Mouse (Mus musculus) midbrain, embryonic 10.5 days (tissue): Measurements from ENCODE around the gene Grwd1. TPM values are rescaled to one million over a fixed set of nuclear protein-coding genes. Genes with fewer than 3 reads are reported as not detected.

Source experiments
- DNase-seq: peaks from one replicate; pipeline ENCODE4 v3.0.0-alpha.2; 2017; ENCODE audit warnings: low spot score
- H3K27ac ChIP-seq: fragments of 300-500 bp; sonication (generic); replicated peaks from 2 replicates; pipeline ENCODE4 v1.5.1; 2016; ENCODE audit warnings: mild to moderate bottlenecking
- H3K27me3 ChIP-seq: fragments of 300-500 bp; sonication (generic); 2 replicates; pipeline ENCODE4 v1.6.1; 2016; ENCODE audit warnings: low read depth, mild to moderate bottlenecking; ENCODE audit not compliant: poor library complexity, severe bottlenecking
- H3K36me3 ChIP-seq: fragments of 300-500 bp; sonication (generic); 2 replicates; pipeline ENCODE4 v1.6.1; 2016; ENCODE audit warnings: mild to moderate bottlenecking, moderate library complexity
- H3K4me1 ChIP-seq: fragments of 300-500 bp; sonication (generic); 2 replicates; pipeline ENCODE4 v1.6.1; 2016
- H3K4me3 ChIP-seq: fragments of 300-500 bp; sonication (generic); 2 replicates; pipeline ENCODE4 v1.5.1; 2016; ENCODE audit warnings: mild to moderate bottlenecking, moderate library complexity
- H3K9me3 ChIP-seq: fragments of 300-500 bp; sonication (generic); replicated peaks from 2 replicates; pipeline ENCODE4 v1.6.1; 2016; ENCODE audit warnings: mild to moderate bottlenecking
- WGBS: fragments of 180-500 bp; shearing (Covaris S2); methylation state at CpG from one replicate; pipeline ENCODE4 v1.1.7; 2016; 5-methylcytosine and 5-hydroxymethylcytosine counted together
- polyA plus RNA-seq: library from polyadenylated mRNA; unstranded; fragments of >200 nt; fragmentation: Nextera tagmentation; extraction: Ambion mirVana; gene quantifications from 2 replicates; pipeline ENCODE4 v1.2.1, GENCODE M21; 2016

Gene Grwd1
- polyA plus RNA-seq, 1 experiment from 2014 or later = 119 TPM

DNA sequence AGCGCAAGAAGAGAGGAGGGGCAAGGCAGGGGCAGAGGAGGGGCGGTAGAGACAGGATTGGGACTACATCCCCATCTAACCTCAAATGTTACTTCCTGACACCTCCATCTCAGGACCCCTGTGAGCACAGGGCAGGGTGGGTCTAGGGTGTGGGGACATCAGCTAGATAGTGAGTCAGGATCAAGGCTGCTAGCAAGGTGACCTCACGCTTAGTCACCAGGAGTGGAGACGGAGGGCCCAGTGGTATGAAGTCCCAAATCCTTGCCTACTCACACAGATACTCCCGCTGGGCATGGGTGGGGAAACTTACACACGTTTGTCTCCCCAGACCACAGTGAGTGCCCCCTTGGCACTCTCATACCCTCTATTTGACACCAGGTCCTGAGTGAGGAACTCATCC is 28.2 kb downstream of the Grwd1 start:
- Histone ChIP-seq H3K27me3 (peaks cover 36% of the 10 kb centered on the region), H3K36me3 (peaks cover 40% of the 10 kb centered on the region), H3K27ac (no peak overlapping the region), H3K4me1 (peaks cover 39% of the 10 kb centered on the region), H3K4me3 (no peak overlapping the region), H3K9me3 (no peaks in the 10 kb centered on the region)
- DNase-seq = no peak
- WGBS = 89% methylated on average over 6 of the region's 6 CpGs

DNA sequence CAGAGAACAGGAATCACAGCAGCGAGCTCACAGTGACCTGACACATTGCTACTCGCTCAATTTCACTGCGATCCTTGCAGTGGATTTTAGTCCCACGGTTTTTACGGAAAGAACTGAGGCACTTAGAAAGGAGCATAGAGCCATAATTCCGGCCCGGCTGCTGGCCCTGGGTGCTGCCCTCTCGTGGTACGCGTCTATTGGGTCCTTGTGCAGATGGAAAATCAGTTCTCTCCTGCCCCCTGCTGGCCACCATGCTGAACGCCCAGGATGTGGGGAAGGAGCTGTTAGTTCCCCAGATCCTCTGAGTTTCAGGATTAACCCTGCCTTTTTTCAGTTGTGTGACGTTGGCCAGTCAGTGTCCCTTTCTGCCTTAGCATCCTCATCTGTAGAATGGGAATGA is 29.4 kb downstream of the Grwd1 start:
- peak; percentile 91 for DNase-seq
- peaks cover 40% of the 10 kb centered on the region for H3K4me1 ChIP-seq
- peak overlapping the region; percentile 20; the same call in 1 of the 2 replicates for H3K4me3 ChIP-seq
- 6% methylated on average over 12 of the region's 12 CpGs for WGBS
- H3K9me3 ChIP-seq = no peaks in the 10 kb centered on the region
- peaks cover 32% of the 10 kb centered on the region for H3K36me3 ChIP-seq
- H3K27ac ChIP-seq = no peak overlapping the region
- H3K27me3 ChIP-seq = peaks cover 48% of the 10 kb centered on the region

DNA sequence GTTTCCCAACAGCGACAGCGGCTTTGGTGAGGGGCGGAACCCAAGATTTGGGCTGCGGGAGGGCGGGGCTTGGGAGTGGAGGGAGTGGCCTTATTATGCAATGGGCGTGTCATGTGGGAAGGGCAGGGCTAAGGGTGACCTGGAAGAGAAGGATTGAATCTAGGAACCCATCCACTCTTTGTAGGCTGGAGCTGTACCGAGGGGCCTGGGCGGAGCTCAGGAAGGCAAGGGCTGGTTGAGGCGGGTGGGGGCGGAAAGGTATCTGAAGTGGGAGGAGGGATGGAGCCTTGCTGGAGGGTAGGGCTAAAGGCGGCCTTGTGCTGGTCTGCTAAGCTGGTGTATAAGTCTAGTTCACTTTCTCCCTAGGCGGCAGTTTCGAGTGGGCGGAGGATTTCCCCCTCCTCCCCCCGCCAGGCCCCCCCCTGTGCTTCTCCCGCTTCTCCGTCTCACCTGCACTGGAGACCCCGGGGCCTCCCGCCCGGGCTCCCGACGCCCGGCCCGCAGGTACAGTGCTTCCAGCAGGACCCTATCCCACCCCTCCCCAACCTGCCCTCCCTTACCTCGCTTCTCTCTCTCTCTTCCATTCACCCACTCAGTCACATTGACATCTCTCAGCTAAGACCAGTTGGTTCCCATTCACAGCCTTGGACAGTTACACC is 30.1 kb downstream of the Grwd1 start:
- WGBS = 13% methylated on average over 25 of the region's 25 CpGs

DNA sequence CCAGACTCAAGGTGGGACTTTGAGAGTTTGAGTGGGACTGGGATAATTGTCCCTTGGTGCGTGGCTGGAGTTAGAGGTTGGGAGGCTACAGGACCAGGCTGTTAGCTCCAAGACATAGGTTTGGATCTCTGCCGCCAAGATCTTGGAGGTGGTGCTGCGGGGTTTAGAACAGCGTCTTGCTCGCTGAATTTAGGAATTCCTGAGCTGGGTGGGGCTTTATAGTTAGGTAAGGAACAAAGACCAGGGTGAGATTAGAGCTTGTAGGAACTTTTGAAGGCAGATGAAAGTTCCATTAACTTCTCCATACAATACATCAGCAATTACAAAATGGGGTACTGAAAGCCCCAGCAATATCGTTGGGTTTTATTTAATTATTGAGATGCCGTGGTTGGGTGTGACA is 30.7 kb downstream of the Grwd1 start:
- no peak overlapping the region for H3K27ac ChIP-seq
- peaks cover 62% of the 10 kb centered on the region for H3K27me3 ChIP-seq
- H3K36me3 ChIP-seq = peaks cover 43% of the 10 kb centered on the region
- no peaks in the 10 kb centered on the region for H3K9me3 ChIP-seq
- DNase-seq = no peak
- H3K4me3 ChIP-seq = peak overlapping the region; percentile 32
- H3K4me1 ChIP-seq = peaks cover 37% of the 10 kb centered on the region
- WGBS = 44% methylated on average over 7 of the region's 7 CpGs

More for the DNA sequence above, 30.1 kb downstream of the Grwd1 start:
- H3K27me3 ChIP-seq = peaks cover 55% of the 10 kb centered on the region
- H3K27ac ChIP-seq = no peak overlapping the region
- DNase-seq = peak; percentile 56
- peaks cover 37% of the 10 kb centered on the region for H3K4me1 ChIP-seq
- H3K36me3 ChIP-seq = peaks cover 36% of the 10 kb centered on the region
- peak overlapping the region; percentile 32 for H3K4me3 ChIP-seq
- H3K9me3 ChIP-seq = no peaks in the 10 kb centered on the region

DNA sequence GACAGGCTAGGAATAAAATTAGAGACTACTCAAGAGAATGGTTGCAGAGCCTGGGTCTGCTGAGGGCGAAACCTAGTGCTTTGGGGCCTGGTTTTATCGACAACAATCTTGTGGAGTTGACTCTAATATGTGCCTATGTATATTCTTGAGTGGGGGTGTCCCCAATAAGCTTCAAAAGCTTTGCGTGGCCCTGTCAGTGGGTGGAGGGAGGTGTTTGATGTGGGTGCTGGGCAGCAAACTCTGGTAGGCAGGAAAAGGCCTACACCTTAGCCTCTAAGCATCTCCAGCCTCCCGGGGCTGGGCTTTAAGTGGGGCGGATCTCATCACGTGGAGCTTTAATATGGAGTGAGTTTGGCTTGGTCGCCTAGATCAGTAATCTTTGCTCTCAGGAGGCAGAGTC is 31.8 kb downstream of the Grwd1 start:
- Histone ChIP-seq H3K4me3 (peak overlapping the region; percentile 57), H3K27ac (no peak overlapping the region), H3K36me3 (peaks cover 51% of the 10 kb centered on the region), H3K27me3 (peaks cover 72% of the 10 kb centered on the region), H3K9me3 (no peaks in the 10 kb centered on the region), H3K4me1 (peaks cover 37% of the 10 kb centered on the region)
- WGBS = 47% methylated on average over 7 of the region's 7 CpGs
- no peak for DNase-seq

DNA sequence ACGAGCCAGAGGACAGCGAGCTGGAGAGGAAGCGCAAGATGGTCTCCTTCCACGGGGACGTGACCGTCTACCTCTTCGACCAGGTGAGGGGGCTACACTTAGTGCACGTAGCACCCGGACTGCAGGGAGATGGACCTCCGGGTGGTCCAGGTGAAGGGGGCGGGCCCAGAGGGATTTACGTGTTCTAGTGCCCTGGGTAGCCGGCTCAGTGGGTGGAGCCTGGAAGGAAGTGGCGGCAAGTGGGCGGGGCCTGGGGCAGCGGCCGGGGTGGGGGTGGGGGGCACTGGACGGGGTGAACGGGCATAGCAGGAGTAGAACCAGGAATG is 32.3 kb downstream of the Grwd1 start:
- Histone ChIP-seq H3K36me3 (peaks cover 51% of the 10 kb centered on the region), H3K4me1 (peaks cover 37% of the 10 kb centered on the region), H3K9me3 (no peaks in the 10 kb centered on the region), H3K27me3 (peaks cover 76% of the 10 kb centered on the region), H3K27ac (peak overlapping the region; percentile 68), H3K4me3 (peak overlapping the region; percentile 57)
- 2% methylated on average over 19 of the region's 19 CpGs for WGBS
- no peak for DNase-seq

DNA sequence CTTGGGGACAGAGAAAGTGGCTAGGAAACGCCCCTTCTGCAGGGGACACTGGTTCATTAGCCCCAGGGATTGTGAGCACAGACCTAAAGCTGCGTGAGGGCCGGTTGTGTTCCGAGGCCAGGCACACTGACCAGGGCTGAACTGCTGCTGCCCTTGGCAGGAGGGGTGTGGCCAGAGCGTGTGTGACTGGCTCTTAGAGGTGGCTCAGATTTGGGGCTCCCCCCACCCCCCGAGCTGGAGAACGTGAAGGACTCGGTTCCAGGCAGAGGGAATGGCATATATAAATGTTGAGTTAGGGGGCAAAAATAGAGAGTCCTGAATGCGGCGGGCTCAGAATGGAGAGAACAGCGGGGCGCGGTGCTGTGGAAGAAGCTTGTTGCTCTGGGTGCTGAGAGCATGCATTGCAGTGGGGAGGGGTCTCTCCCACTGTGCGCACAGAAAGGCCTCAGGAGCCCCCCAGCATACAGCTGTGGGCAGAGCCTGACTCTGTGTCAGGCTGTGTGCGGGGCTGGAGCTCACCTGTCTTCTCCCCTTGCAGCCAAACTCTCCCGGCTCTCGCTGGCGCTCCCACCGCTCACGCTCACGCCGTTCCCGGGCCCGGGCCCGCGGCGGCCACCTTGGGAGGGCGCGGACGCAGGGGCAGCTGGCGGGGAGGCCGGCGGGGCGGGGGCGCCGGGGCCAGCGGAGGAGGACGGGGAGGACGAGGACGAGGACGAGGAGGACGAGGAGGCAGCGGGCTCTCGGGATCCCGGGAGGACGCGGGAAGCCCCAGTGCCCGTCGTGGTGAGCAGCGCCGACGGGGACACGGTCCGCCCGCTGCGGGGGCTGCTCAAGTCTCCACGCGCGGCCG is 32.9 kb downstream of the Grwd1 start:
- no peak for DNase-seq
- Histone ChIP-seq H3K4me3 (peak overlapping the region; percentile 57), H3K36me3 (peaks cover 53% of the 10 kb centered on the region), H3K9me3 (no peaks in the 10 kb centered on the region), H3K4me1 (peaks cover 37% of the 10 kb centered on the region), H3K27ac (peak overlapping the region; percentile 68), H3K27me3 (peaks cover 82% of the 10 kb centered on the region)
- 1% methylated on average over 60 of the region's 60 CpGs for WGBS

DNA sequence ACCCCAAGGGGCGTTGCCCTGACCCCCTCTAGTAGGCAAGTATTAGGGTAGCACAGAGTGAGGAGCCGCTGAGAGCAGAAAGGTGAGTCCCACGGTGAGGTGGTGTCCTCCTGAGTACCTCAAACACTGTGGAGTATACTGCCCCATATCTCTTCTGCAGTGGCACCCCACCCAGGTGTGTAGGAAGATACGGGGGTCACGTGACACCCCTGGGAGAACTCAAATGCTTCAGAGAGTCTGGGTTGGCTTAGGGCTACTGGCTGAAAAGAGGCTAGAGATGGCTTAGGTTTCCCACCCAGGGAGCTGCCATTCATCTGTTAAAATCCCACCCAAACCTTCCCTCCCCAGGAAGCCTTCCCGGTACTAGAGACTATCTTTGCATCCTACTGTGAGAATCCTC is 33.8 kb downstream of the Grwd1 start:
- Histone ChIP-seq H3K4me3 (peak overlapping the region; percentile 57; the same call in 1 of the 2 replicates), H3K9me3 (no peaks in the 10 kb centered on the region), H3K4me1 (peaks cover 37% of the 10 kb centered on the region), H3K27me3 (peaks cover 90% of the 10 kb centered on the region), H3K27ac (no peak overlapping the region), H3K36me3 (peaks cover 53% of the 10 kb centered on the region)
- no peak for DNase-seq
- WGBS = 39% methylated on average over 6 of the region's 6 CpGs

DNA sequence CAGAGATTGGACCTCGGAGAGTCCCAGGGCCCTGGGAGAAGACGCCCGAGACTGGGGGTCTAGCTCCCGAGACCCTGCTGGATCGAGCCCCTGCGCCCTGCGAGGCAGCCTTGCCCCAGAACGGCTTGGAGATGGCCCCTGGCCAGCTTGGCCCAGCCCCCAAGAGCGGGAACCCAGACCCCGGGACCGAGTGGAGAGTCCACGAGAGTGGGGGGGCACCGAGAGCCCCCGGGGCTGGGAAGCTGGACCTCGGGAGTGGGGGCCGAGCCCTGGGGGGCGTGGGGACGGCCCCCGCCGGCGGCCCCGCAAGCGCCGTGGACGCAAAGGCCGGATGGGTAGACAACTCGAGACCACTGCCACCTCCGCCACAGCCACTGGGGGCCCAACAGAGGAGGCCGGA is 35.8 kb downstream of the Grwd1 start:
- no peak overlapping the region for H3K27ac ChIP-seq
- no peak overlapping the region for H3K4me3 ChIP-seq
- no peak for DNase-seq
- peaks cover 78% of the 10 kb centered on the region for H3K27me3 ChIP-seq
- peaks cover 24% of the 10 kb centered on the region for H3K4me1 ChIP-seq
- H3K9me3 ChIP-seq = no peaks in the 10 kb centered on the region; the same call in 1 of the 2 replicates
- H3K36me3 ChIP-seq = peaks cover 68% of the 10 kb centered on the region
- 94% methylated on average over 29 of the region's 29 CpGs for WGBS

DNA sequence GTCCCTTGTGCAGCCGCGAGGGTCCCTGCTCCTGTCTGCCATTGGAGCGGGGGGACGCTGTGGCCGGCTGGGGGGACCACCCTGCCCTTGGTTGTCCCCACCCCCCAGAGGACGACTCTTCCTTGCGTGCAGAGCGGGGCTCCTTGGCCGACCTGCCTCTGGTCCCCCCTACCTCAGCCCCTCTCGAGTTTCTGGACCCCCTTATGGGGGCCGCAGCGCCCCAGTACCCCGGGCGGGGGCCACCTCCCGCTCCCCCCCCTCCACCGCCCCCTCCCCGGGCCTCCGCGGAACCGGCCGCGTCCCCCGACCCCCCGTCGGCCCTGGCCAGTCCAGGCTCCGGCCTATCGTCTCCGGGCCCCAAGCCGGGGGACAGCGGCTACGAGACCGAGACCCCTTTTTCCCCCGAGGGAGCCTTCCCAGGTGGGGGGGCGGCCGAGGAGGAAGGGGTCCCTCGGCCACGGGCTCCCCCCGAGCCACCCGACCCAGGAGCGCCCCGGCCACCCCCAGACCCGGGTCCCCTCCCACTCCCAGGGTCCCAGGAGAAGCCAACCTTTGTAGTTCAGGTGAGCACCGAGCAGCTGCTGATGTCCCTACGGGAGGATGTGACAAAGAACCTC is 36.7 kb downstream of the Grwd1 start:
- Histone ChIP-seq H3K4me1 (peaks cover 22% of the 10 kb centered on the region), H3K27ac (peak overlapping the region; percentile 28; the same call in 1 of the 2 replicates), H3K4me3 (no peak overlapping the region), H3K36me3 (peaks cover 77% of the 10 kb centered on the region), H3K9me3 (no peaks in the 10 kb centered on the region; the same call in 1 of the 2 replicates), H3K27me3 (peaks cover 69% of the 10 kb centered on the region)
- WGBS = 85% methylated on average over 44 of the region's 44 CpGs
- DNase-seq = no peak

DNA sequence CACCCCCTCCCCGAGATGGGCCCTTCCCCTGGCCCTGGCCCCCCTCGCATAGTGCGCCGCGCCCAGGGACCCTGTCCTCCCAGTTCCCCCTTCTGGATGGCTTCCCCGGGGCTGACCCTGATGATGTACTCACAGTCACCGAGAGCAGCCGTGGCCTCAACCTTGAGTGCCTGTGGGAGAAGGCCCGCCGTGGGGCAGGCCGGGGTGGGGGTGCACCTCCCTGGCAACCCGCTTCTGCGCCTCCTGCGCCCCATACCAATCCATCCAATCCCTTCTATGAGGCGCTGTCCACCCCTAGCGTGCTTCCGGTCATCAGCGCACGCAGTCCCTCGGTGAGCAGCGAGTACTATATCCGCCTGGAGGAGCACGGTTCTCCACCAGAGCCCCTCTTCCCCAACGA is 37.5 kb downstream of the Grwd1 start:
- Histone ChIP-seq H3K36me3 (peaks cover 86% of the 10 kb centered on the region), H3K4me3 (0 out of 2 replicates have a peak overlapping the region, but pooled peaks have one; percentile 9), H3K27ac (no peak overlapping the region), H3K4me1 (peaks cover 15% of the 10 kb centered on the region), H3K27me3 (peaks cover 61% of the 10 kb centered on the region), H3K9me3 (no peaks in the 10 kb centered on the region; the same call in 1 of the 2 replicates)
- 81% methylated on average over 24 of the region's 24 CpGs for WGBS
- DNase-seq = no peak

DNA sequence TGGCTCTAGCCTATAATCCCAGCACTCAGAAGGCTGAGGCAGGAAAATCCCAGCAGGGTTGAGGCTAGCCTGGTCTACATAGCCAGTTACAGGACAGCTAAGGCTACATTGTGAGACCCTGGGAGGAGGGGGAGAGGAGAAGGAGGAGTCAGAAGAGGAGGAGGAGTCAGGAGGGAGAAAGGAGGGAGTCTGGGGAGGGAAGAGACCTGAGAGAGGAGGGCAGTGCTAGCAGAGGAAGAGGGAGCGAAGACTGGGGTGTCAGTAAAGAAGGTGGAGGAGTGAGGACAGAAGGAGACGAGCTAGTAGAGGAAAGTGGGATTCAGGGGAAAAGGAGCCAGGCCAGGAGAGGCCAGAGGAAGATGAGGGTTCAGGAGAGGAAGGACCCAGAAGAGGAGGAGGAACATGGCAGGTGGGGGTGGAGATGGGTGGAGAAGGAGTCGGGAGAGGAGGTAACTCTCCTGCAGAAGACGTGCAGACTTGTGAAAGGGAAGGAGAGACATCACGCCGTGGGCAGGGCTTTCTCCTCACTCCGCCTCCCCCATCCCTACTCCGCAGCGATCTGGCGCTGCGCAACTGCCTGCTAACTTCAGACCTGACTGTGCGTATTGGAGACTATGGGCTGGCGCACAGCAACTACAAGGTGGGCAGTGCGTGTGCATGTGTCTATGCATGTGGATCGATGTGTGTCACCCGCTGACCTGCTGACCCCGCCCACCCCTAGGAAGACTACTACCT is 38.8 kb downstream of the Grwd1 start:
- peaks cover 10% of the 10 kb centered on the region for H3K4me1 ChIP-seq
- 78% methylated on average over 17 of the region's 17 CpGs for WGBS
- DNase-seq = no peak
- no peak overlapping the region for H3K27ac ChIP-seq
- peaks cover 98% of the 10 kb centered on the region for H3K36me3 ChIP-seq
- H3K27me3 ChIP-seq = peaks cover 50% of the 10 kb centered on the region
- no peak overlapping the region for H3K4me3 ChIP-seq
- no peaks in the 10 kb centered on the region; the same call in 1 of the 2 replicates for H3K9me3 ChIP-seq
